Mouse (Mus musculus): ENCODE measurements around the gene Avil. TPM values are rescaled to one million over a fixed set of nuclear protein-coding genes. Genes with fewer than 3 reads are reported as not detected.

Gene Avil
- total and polyA plus RNA-seq, 3 experiments = 2.7 to 20.0 (median 8.2) TPM

DNA sequence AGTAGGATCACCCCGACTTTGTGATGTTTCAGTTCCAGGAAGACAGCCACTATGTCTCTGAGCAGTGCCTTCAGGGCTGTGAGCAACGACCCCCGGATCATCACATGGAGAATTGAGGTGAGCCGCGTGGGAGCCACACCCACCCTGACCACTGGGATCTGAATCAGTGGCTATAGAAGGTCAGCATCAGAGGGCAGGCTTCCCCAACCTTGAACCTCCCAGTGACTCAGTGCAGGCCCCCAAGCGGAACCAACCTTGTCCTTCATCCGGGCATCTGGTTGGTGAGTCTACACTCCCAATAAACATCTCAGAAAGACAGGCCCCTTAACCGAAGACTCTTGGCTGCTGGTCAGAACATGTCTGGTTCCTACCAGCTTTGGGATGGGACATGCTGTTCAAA, 2.8 kb downstream of the Avil start:
- DNase-seq (ENCODE audit: extremely low read depth) = no peak
- Histone ChIP-seq H3K4me2 (ENCODE audit: insufficient read depth, low read depth, poor library complexity, severe bottlenecking) (no peak overlapping the region), H3K4me3 (replicated peaks in 1 of 3; ENCODE audit: low read depth in 2 of 3, low read length in 2 of 3, poor library complexity in 1 of 3) (no peak overlapping the region), H3K27ac (ENCODE audit: insufficient read depth, low read depth) (no peak overlapping the region), H3K9me3 (replicated peaks; ENCODE audit: low read length) (no peaks in the 10 kb centered on the region), H3K36me3 (replicated peaks in 1 of 2; ENCODE audit: control insufficient read depth in 1 of 2, insufficient read depth in 1 of 2, low read length in 1 of 2) (peaks cover 2 to 40% of the 10 kb centered on the region in 2 experiments), H3K4me1 (ENCODE audit: control insufficient read depth in 1 of 2, insufficient read depth in 2 of 2) (peaks cover 6 to 42% of the 10 kb centered on the region in 2 experiments), H3K9ac (ENCODE audit: insufficient read depth, low read depth) (no peak overlapping the region), H3K27me3 (replicated peaks) (no peaks in the 10 kb centered on the region), H3K79me2 (replicated peaks; ENCODE audit: control insufficient read depth, extremely low read depth, insufficient read depth, poor library complexity, severe bottlenecking) (no peaks in the 10 kb centered on the region)
- in situ Hi-C loops (cut with MboI; ENCODE audit: low pct_ligation_motif_present, low pct_unique_long_range_greater_than_20kb, low sequenced_read_pairs) (no loop called here), dilution Hi-C loops (cut with MboI; ENCODE audit: extremely low pct_ligation_motif_present, extremely low pct_unique_long_range_greater_than_20kb, low sequenced_read_pairs) (no loop called here)
- TF ChIP-seq ZKSCAN1 (IDR thresholded peaks at IDR 0.05; ENCODE audit: borderline replicate concordance, low read depth, low read length) = no peak
- TF ChIP-seq BHLHE40 (IDR thresholded peaks at IDR 0.05; ENCODE audit: low read depth, low read length) = no peak
- TF ChIP-seq RCOR1 (conservative IDR thresholded peaks at IDR 0.05; ENCODE audit: low read depth, low read length) = no peak
- no peak for TF ChIP-seq SIN3A (IDR thresholded peaks at IDR 0.05; ENCODE audit: low read length)
- TF ChIP-seq USF2 (conservative IDR thresholded peaks at IDR 0.05; ENCODE audit: low read depth, low read length) = no peak
- TF ChIP-seq TBP (conservative IDR thresholded peaks at IDR 0.05; ENCODE audit: low read depth, low read length) = no peak
- TF ChIP-seq HCFC1 (IDR thresholded peaks at IDR 0.05; ENCODE audit: low read depth, low read length) = no peak
- TF ChIP-seq GABPA (IDR thresholded peaks at IDR 0.05; ENCODE audit: insufficient replicate concordance, low read depth, low read length) = no peak
- no peak for TF ChIP-seq E2F4 (IDR thresholded peaks at IDR 0.05; ENCODE audit: insufficient replicate concordance, low read depth, low read length)
- no peak for TF ChIP-seq POLR2A (IDR thresholded peaks at IDR 0.05; ENCODE audit: low read depth, low read length)
- no peak for TF ChIP-seq TCF12 (IDR thresholded peaks at IDR 0.05; ENCODE audit: low read depth, low read length)
- no peak for TF ChIP-seq ZMIZ1 (IDR thresholded peaks at IDR 0.05; ENCODE audit: low read depth, low read length)
- no peak for TF ChIP-seq MAFK (IDR thresholded peaks at IDR 0.05; ENCODE audit: insufficient replicate concordance, low read length)
- TF ChIP-seq RAD21 (IDR thresholded peaks at IDR 0.05; ENCODE audit: low read depth, low read length) = no peak

DNA sequence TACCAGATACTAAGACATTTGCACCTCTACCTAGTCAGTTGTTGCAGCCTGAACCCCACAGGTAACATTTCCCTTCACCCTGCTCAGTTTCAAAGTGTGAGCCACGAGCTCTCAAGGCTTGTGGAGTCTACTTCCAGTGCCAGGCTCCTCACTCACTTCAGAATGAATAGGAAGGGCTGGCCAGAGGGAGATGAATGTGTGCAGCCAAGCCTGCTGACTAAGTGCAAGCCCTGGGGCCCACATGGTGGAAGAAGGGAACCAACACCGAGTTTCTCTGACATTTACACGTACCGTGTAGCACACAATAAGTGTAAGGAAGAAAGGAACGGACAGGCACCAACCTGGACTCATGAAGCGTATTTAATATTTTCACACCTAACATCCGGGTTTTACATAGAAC, 3.3 kb downstream of the Avil start:
- no peak for TF ChIP-seq ZKSCAN1 (IDR thresholded peaks at IDR 0.05; ENCODE audit: borderline replicate concordance, low read depth, low read length)
- no peak for TF ChIP-seq CHD2 (IDR thresholded peaks at IDR 0.05; ENCODE audit: low read length)
- TF ChIP-seq MAFK (IDR thresholded peaks at IDR 0.05; ENCODE audit: insufficient replicate concordance, low read length) = no peak
- TF ChIP-seq JUND (conservative IDR thresholded peaks at IDR 0.05; ENCODE audit: low read depth, low read length) = no peak
- no peak for TF ChIP-seq RAD21 (IDR thresholded peaks at IDR 0.05; ENCODE audit: low read depth, low read length)
- TF ChIP-seq RCOR1 (conservative IDR thresholded peaks at IDR 0.05; ENCODE audit: low read depth, low read length) = no peak
- TF ChIP-seq MAZ (IDR thresholded peaks at IDR 0.05; ENCODE audit: low read depth, low read length) = no peak
- TF ChIP-seq TBP (conservative IDR thresholded peaks at IDR 0.05; ENCODE audit: low read depth, low read length) = no peak
- TF ChIP-seq ZMIZ1 (IDR thresholded peaks at IDR 0.05; ENCODE audit: low read depth, low read length) = no peak
- no peak for TF ChIP-seq ETS1 (conservative IDR thresholded peaks at IDR 0.05; ENCODE audit: low read depth, low read length)
- no peak for TF ChIP-seq NRF1 (IDR thresholded peaks at IDR 0.05; ENCODE audit: low read depth, low read length)
- TF ChIP-seq HCFC1 (IDR thresholded peaks at IDR 0.05; ENCODE audit: low read depth, low read length) = no peak
- no peak for TF ChIP-seq SIN3A (IDR thresholded peaks at IDR 0.05; ENCODE audit: low read length)
- no peak for TF ChIP-seq POLR2A (IDR thresholded peaks at IDR 0.05; ENCODE audit: low read depth, low read length)
- TF ChIP-seq JUN (IDR thresholded peaks at IDR 0.05; ENCODE audit: insufficient read depth, low read depth, low read length) = no peak
- no peak for TF ChIP-seq ELF1 (IDR thresholded peaks at IDR 0.05; ENCODE audit: low read depth, low read length)
- no peak for TF ChIP-seq CHD1 (IDR thresholded peaks at IDR 0.05; ENCODE audit: low read depth, low read length)
- TF ChIP-seq ZNF384 (IDR thresholded peaks at IDR 0.05; ENCODE audit: low read depth, low read length) = no peak
- no peak for TF ChIP-seq NELFE (IDR thresholded peaks at IDR 0.05; ENCODE audit: low read depth, low read length)
- TF ChIP-seq ZC3H11A (IDR thresholded peaks at IDR 0.05; ENCODE audit: low read depth, low read length) = no peak
- no peaks in the 10 kb centered on the region for H3K9me3 ChIP-seq (replicated peaks; ENCODE audit: low read length)
- peaks cover 0 to 39% of the 10 kb centered on the region in 2 experiments for H3K36me3 ChIP-seq (replicated peaks in 1 of 2; ENCODE audit: control insufficient read depth in 1 of 2, insufficient read depth in 1 of 2, low read length in 1 of 2)
- in situ Hi-C loops (cut with MboI; ENCODE audit: low pct_ligation_motif_present, low pct_unique_long_range_greater_than_20kb, low sequenced_read_pairs) (no loop called here), dilution Hi-C loops (cut with MboI; ENCODE audit: extremely low pct_ligation_motif_present, extremely low pct_unique_long_range_greater_than_20kb, low sequenced_read_pairs) (no loop called here)
- no peak overlapping the region for H3K4me2 ChIP-seq (ENCODE audit: insufficient read depth, low read depth, poor library complexity, severe bottlenecking)
- no peak overlapping the region for H3K9ac ChIP-seq (ENCODE audit: insufficient read depth, low read depth)
- no peaks in the 10 kb centered on the region for H3K27me3 ChIP-seq (replicated peaks)
- DNase-seq (ENCODE audit: extremely low read depth) = no peak
- no peaks in the 10 kb centered on the region for H3K79me2 ChIP-seq (replicated peaks; ENCODE audit: control insufficient read depth, extremely low read depth, insufficient read depth, poor library complexity, severe bottlenecking)
- no peak overlapping the region for H3K4me3 ChIP-seq (replicated peaks in 1 of 3; ENCODE audit: low read depth in 2 of 3, low read length in 2 of 3, poor library complexity in 1 of 3)
- H3K27ac ChIP-seq (ENCODE audit: insufficient read depth, low read depth) = no peak overlapping the region
- H3K4me1 ChIP-seq (ENCODE audit: control insufficient read depth in 1 of 2, insufficient read depth in 2 of 2) = peaks cover 6 to 38% of the 10 kb centered on the region in 2 experiments
